Comparison of ENCODE assay signal across 8 mouse cellular contexts in the genomic region with DNA sequence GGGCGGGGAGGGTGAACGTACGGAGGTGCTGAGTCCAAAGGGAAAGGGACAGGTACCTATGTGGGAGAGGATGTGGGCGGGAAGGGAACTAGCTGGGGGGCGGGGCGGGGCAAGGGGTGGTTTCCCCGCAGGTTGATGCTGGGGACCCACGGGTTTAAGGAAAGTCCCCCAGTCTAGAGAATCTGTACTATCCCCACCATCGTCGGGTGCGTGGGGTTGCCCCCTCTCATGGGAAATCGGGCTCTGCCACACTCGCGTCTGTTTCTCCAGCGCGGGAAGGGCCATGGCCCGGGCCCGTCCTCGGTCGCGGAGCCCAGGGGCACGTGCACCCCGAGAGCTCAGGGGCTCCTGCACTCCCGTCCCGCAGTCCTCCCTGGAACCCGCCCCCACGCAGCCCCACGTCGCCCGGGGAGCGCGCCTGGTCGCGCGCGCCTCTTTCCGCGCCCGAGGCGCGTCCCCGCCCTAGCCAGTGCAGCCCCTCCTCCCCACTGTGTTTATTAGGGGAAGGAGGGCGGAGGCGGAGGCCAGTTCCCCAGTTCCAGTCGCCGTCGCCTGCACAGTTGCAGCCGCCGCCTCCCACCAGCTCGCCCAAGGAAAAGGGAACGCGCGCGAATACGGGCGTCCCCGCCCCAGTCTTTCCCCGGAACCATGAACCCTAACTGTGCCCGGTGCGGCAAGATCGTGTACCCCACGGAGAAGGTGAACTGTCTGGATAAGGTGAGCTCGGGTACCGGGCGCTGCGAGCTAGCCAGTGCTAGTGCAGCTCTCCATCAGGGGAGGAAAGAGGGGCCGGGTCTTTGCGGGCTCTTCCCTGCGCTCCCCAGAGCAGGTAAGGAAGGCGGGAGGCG. TPM values are rescaled to one million over a fixed set of nuclear protein-coding genes. Genes with fewer than 3 reads are reported as not detected.
DNase-seq lines count a peak whose midpoint lies in the region; ATAC-seq and TF ChIP-seq lines count a peak whose summit lies in the region.

No protein-coding gene starts in this region.

- peak; percentile 95 for DNase-seq in brain, adult 2 months (ENCODE audit: low read depth, low spot score)
- DNase-seq in kidney, postnatal 0 days (ENCODE audit: low spot score): peak; percentile 93
- peak; percentile 89 for DNase-seq in liver, embryonic 11.5 days (ENCODE audit: low spot score)
- DNase-seq in spleen, postnatal 4 days (ENCODE audit: low spot score in 2 of 2): peak; percentile 77 to 88

- H3K9me3 ChIP-seq in erythroblast, embryonic 14.5 days (ENCODE audit: control insufficient read depth, low read length): no peaks in the 10 kb centered on the region
- H3K9me3 ChIP-seq in heart, embryonic 13.5 days: no peaks in the 10 kb centered on the region
- H3K9me3 ChIP-seq in kidney, postnatal 0 days (replicated peaks; ENCODE audit: low read length): no peaks in the 10 kb centered on the region
- H3K9me3 ChIP-seq in liver, embryonic 11.5 days (ENCODE audit: control insufficient read depth, low read length): no peaks in the 10 kb centered on the region

- peak overlapping the region; percentile 98 for H3K27ac ChIP-seq in heart, embryonic 13.5 days (replicated peaks)
- H3K27ac ChIP-seq in kidney, postnatal 0 days: peak overlapping the region; percentile 93
- H3K27ac ChIP-seq in liver, embryonic 11.5 days (ENCODE audit: low read depth, low read length): peak overlapping the region; percentile 86

- peak; percentile 72 for ATAC-seq in heart, embryonic 13.5 days (ENCODE audit: extremely low read depth, insufficient number of reproducible peaks, low FRiP score, low TSS enrichment)
- ATAC-seq in kidney, postnatal 0 days (replicated peaks; ENCODE audit: low FRiP score, low read depth): peak; percentile 61
- ATAC-seq in liver, embryonic 11.5 days (replicated peaks; ENCODE audit: low FRiP score): peak; percentile 79
- peak; percentile 84 for ATAC-seq in monocyte, adult 5-6 weeks (replicated peaks; ENCODE audit: insufficient number of reproducible peaks, low FRiP score, low TSS enrichment, poor library complexity, severe bottlenecking)

- H3K4me3 ChIP-seq in C2C12 (ENCODE audit: insufficient read depth, poor library complexity, severe bottlenecking): peak overlapping the region; percentile 98
- H3K4me3 ChIP-seq in erythroblast, embryonic 14.5 days (replicated peaks): peak overlapping the region; percentile 74
- H3K4me3 ChIP-seq in heart, embryonic 13.5 days: peak overlapping the region; percentile 97
- H3K4me3 ChIP-seq in kidney, postnatal 0 days (replicated peaks; ENCODE audit: low read depth, low read length): peak overlapping the region; percentile 84
- H3K4me3 ChIP-seq in liver, embryonic 11.5 days (ENCODE audit: low read depth, low read length): peak overlapping the region; percentile 64

- peaks cover 19% of the 10 kb centered on the region for H3K36me3 ChIP-seq in C2C12 (ENCODE audit: control insufficient read depth, insufficient read depth)
- H3K36me3 ChIP-seq in erythroblast, embryonic 14.5 days (ENCODE audit: control insufficient read depth): no peaks in the 10 kb centered on the region
- H3K36me3 ChIP-seq in heart, embryonic 13.5 days: no peaks in the 10 kb centered on the region
- H3K36me3 ChIP-seq in kidney, postnatal 0 days (ENCODE audit: insufficient read depth, low read length): no peaks in the 10 kb centered on the region
- 0 out of 2 replicates have a peak, but pooled peaks cover 2% of the 10 kb centered on the region for H3K36me3 ChIP-seq in liver, embryonic 11.5 days (ENCODE audit: control insufficient read depth, insufficient read depth, low read length)

- peaks cover 49% of the 10 kb centered on the region for H3K79me2 ChIP-seq in C2C12 (ENCODE audit: control insufficient read depth, insufficient read depth)

- H3K4me2 ChIP-seq in heart, embryonic 13.5 days: peak overlapping the region; percentile 82
- H3K4me2 ChIP-seq in kidney, postnatal 0 days (ENCODE audit: low read length): peak overlapping the region; percentile 81
- H3K4me2 ChIP-seq in liver, embryonic 11.5 days: peak overlapping the region; percentile 72

- H3ac ChIP-seq in C2C12 (ENCODE audit: control insufficient read depth, insufficient read length, low read depth): peak overlapping the region; percentile 93

- peaks cover 41% of the 10 kb centered on the region for H3K79me3 ChIP-seq in C2C12 (ENCODE audit: low read depth)

- H3K27me3 ChIP-seq in C2C12 (ENCODE audit: control insufficient read depth, insufficient read depth, insufficient read length): no peaks in the 10 kb centered on the region
- H3K27me3 ChIP-seq in erythroblast, embryonic 14.5 days (ENCODE audit: control insufficient read depth): peaks cover 38% of the 10 kb centered on the region
- no peaks in the 10 kb centered on the region for H3K27me3 ChIP-seq in heart, embryonic 13.5 days (replicated peaks)
- H3K27me3 ChIP-seq in kidney, postnatal 0 days (ENCODE audit: insufficient read depth, low read length): no peaks in the 10 kb centered on the region
- no peaks in the 10 kb centered on the region for H3K27me3 ChIP-seq in liver, embryonic 11.5 days (replicated peaks; ENCODE audit: control insufficient read depth, insufficient read depth, low read length)

- WGBS in heart, embryonic 13.5 days: 0% methylated on average over 69 of the region's 71 CpGs
- WGBS in kidney, postnatal 0 days: under 1% methylated on average over 71 of the region's 71 CpGs
- WGBS in liver, embryonic 11.5 days: under 1% methylated on average over 71 of the region's 71 CpGs

- H3K4me1 ChIP-seq in erythroblast, embryonic 14.5 days (ENCODE audit: control insufficient read depth): peaks cover 45% of the 10 kb centered on the region
- peaks cover 50% of the 10 kb centered on the region for H3K4me1 ChIP-seq in heart, embryonic 13.5 days
- H3K4me1 ChIP-seq in kidney, postnatal 0 days (replicated peaks; ENCODE audit: insufficient read depth, low read length): peaks cover 22% of the 10 kb centered on the region
- H3K4me1 ChIP-seq in liver, embryonic 11.5 days (replicated peaks; ENCODE audit: control insufficient read depth, insufficient read depth, low read length): peaks cover 31% of the 10 kb centered on the region

- H3K9ac ChIP-seq in heart, embryonic 13.5 days: peak overlapping the region; percentile 97
- peak overlapping the region; percentile 82 for H3K9ac ChIP-seq in kidney, postnatal 0 days (ENCODE audit: low read depth, low read length)
- H3K9ac ChIP-seq in liver, embryonic 11.5 days (ENCODE audit: low read depth, low read length): peak overlapping the region; percentile 72

- TF ChIP-seq CTCF in C2C12 (IDR thresholded peaks at IDR 0.05; ENCODE audit: control insufficient read depth, insufficient read depth, insufficient read length): no peak
- no peak for TF ChIP-seq CTCF in kidney, postnatal 0 days (IDR thresholded peaks at IDR 0.05; ENCODE audit: low read depth)

TF ChIP-seq in C2C12, 6 proteins besides CTCF, POLR2A, EP300 and RAD21:
- TF ChIP-seq MAX (IDR thresholded peaks at IDR 0.05): peak; percentile 84
- no peak for TF ChIP-seq MYOD1 (IDR thresholded peaks at IDR 0.05; ENCODE audit: control insufficient read depth, insufficient read length, low read depth)

RNA-seq across cellular contexts. Expression of gene Lasp1, which starts 0.6 kb away (rescaled TPM):
- polyA plus RNA-seq in C2C12 (2012; fragmentation: generic; extraction: Trizol): 219 TPM
- 0.41 and 0.56 TPM in 2 replicates for polyA plus RNA-seq in erythroblast, embryonic 14.5 days (2012)
- 45.1 and 46.0 TPM in 2 replicates for polyA plus RNA-seq in heart, embryonic 13.5 days (2015; fragmentation: Nextera tagmentation; extraction: Ambion mirVana)
- 87.7 and 96.4 TPM in 2 replicates for polyA plus RNA-seq in kidney, postnatal 0 days (2015; fragmentation: Nextera tagmentation; extraction: Ambion mirVana)
- 54.7 and 55.3 TPM in 2 replicates for polyA plus RNA-seq in liver, embryonic 11.5 days (2014; fragmentation: Nextera tagmentation; extraction: Ambion mirVana)
- total RNA-seq in monocyte, adult 5-6 weeks (2017): 199 to 392 TPM (median 246 TPM) in 3 replicates

RNA-seq across cellular contexts. Expression of gene Rpl23, which starts 17.1 kb away (rescaled TPM):
- polyA plus RNA-seq in C2C12 (2012; fragmentation: generic; extraction: Trizol): 1,391 TPM
- polyA plus RNA-seq in erythroblast, embryonic 14.5 days (2012): 22.6 and 32.2 TPM in 2 replicates
- 376 and 393 TPM in 2 replicates for polyA plus RNA-seq in heart, embryonic 13.5 days (2015; fragmentation: Nextera tagmentation; extraction: Ambion mirVana)
- polyA plus RNA-seq in kidney, postnatal 0 days (2015; fragmentation: Nextera tagmentation; extraction: Ambion mirVana): 716 and 863 TPM in 2 replicates
- 756 and 842 TPM in 2 replicates for polyA plus RNA-seq in liver, embryonic 11.5 days (2014; fragmentation: Nextera tagmentation; extraction: Ambion mirVana)
- 1,225 to 1,795 TPM (median 1,736 TPM) in 3 replicates for total RNA-seq in monocyte, adult 5-6 weeks (2017)

RNA-seq across cellular contexts. Expression of gene 1700001P01Rik, which starts 23.7 kb away (rescaled TPM):
- polyA plus RNA-seq in C2C12 (2012; fragmentation: generic; extraction: Trizol): 0.14 TPM
- not detected in 2 replicates for polyA plus RNA-seq in erythroblast, embryonic 14.5 days (2012)
- polyA plus RNA-seq in heart, embryonic 13.5 days (2015; fragmentation: Nextera tagmentation; extraction: Ambion mirVana): not detected in 2 replicates
- not detected in 2 replicates for polyA plus RNA-seq in kidney, postnatal 0 days (2015; fragmentation: Nextera tagmentation; extraction: Ambion mirVana)
- 0.64 TPM in 1 of 2 replicates, not detected in the other for polyA plus RNA-seq in liver, embryonic 11.5 days (2014; fragmentation: Nextera tagmentation; extraction: Ambion mirVana)
- not detected in 3 replicates for total RNA-seq in monocyte, adult 5-6 weeks (2017)

RNA-seq across cellular contexts. Expression of gene Cwc25, which starts 33.0 kb away (rescaled TPM):
- 8.7 TPM for polyA plus RNA-seq in C2C12 (2012; fragmentation: generic; extraction: Trizol)
- polyA plus RNA-seq in erythroblast, embryonic 14.5 days (2012): 1.2 and 1.3 TPM in 2 replicates
- 10.2 and 10.5 TPM in 2 replicates for polyA plus RNA-seq in heart, embryonic 13.5 days (2015; fragmentation: Nextera tagmentation; extraction: Ambion mirVana)
- polyA plus RNA-seq in kidney, postnatal 0 days (2015; fragmentation: Nextera tagmentation; extraction: Ambion mirVana): 13.9 and 14.8 TPM in 2 replicates
- 12.9 and 13.1 TPM in 2 replicates for polyA plus RNA-seq in liver, embryonic 11.5 days (2014; fragmentation: Nextera tagmentation; extraction: Ambion mirVana)
- 42.0 to 49.3 TPM (median 43.5 TPM) in 3 replicates for total RNA-seq in monocyte, adult 5-6 weeks (2017)

RNA-seq across cellular contexts. Expression of gene B230217C12Rik, which starts 41.2 kb away (rescaled TPM):
- 4.9 TPM for polyA plus RNA-seq in C2C12 (2012; fragmentation: generic; extraction: Trizol)
- polyA plus RNA-seq in erythroblast, embryonic 14.5 days (2012): not detected in 2 replicates
- polyA plus RNA-seq in heart, embryonic 13.5 days (2015; fragmentation: Nextera tagmentation; extraction: Ambion mirVana): 5.1 and 5.5 TPM in 2 replicates
- polyA plus RNA-seq in kidney, postnatal 0 days (2015; fragmentation: Nextera tagmentation; extraction: Ambion mirVana): 5.1 and 5.6 TPM in 2 replicates
- 3.7 and 5.4 TPM in 2 replicates for polyA plus RNA-seq in liver, embryonic 11.5 days (2014; fragmentation: Nextera tagmentation; extraction: Ambion mirVana)
- 0.96 to 3.0 TPM in 2 of 3 replicates, not detected in the other for total RNA-seq in monocyte, adult 5-6 weeks (2017)

Comparison
In these comparisons a context has a peak if more than half of its experiments do, and no peak if none do; other contexts are left out.
1. Peak in every context shown above with its lines: DNase-seq, ATAC-seq, H3K4me3 ChIP-seq and H3K27ac ChIP-seq.
2. RNA of gene Lasp1, which starts 0.6 kb away (polyA plus RNA-seq): 219 TPM in C2C12 (single experiment), 87.7 to 96.4 TPM in kidney, postnatal 0 days, 54.7 to 55.3 TPM in liver, embryonic 11.5 days and 45.1 to 46.0 TPM in heart, embryonic 13.5 days; 0.41 to 0.56 TPM in erythroblast, embryonic 14.5 days; every median in the first group is over 10 times any median in the second.
3. RNA of gene Rpl23, which starts 17.1 kb away (polyA plus RNA-seq): 1,391 TPM in C2C12 (single experiment), 716 to 863 TPM in kidney, postnatal 0 days, 756 to 842 TPM in liver, embryonic 11.5 days and 376 to 393 TPM in heart, embryonic 13.5 days; 22.6 to 32.2 TPM in erythroblast, embryonic 14.5 days; every median in the first group is over 10 times any median in the second.